Mouse (Mus musculus) gastrocnemius, adult 8-10 months (tissue): ENCODE data around the gene Eif1. TPM values are rescaled to one million over a fixed set of nuclear protein-coding genes. Genes with fewer than 3 reads are reported as not detected.
"Not testable (repeated sequence)": the region's sequence is repeated elsewhere in the genome, so short reads cannot be mapped to it uniquely, and the experiment has no call there.

ENCODE experiments used
- DNase-seq, 2 experiments: peaks; one replicate each; pipeline ENCODE4 v3.0.0; 2022; ENCODE audit warnings: low spot score in 2 of 2
- total RNA-seq, 4 experiments: library from RNA; stranded (reverse); gene quantifications; 2 replicates each; pipeline ENCODE4 v1.2.4; 2022

The Eif1 gene
- 1,000 to 10,000 TPM; 1,612 to 1,857 (median 1,692) TPM for total RNA-seq

- DNase-seq, result peak; percentile 99 to 100
Observed at GRCm38 (mm10) chr11:100319492-100320171, at the start of gene Eif1. Gene Eif1, plus strand, starts transcription at chr11:100319885.

- no peak for DNase-seq
Observed at GRCm38 (mm10) chr11:100271878-100272277, 47.8 kb upstream of the Eif1 start.

GRCm38 (mm10) chr11:100274719-100275118 is 45.0 kb upstream of the Eif1 start:
- DNase-seq, result no peak

- DNase-seq, result no peak
Observed at GRCm38 (mm10) chr11:100275466-100275865, 44.2 kb upstream of the Eif1 start.

- no peak for DNase-seq
Observed at GRCm38 (mm10) chr11:100277726-100278480, 41.8 kb upstream of the Eif1 start.

- no peak for DNase-seq
Observed at GRCm38 (mm10) chr11:100278759-100279158, 40.9 kb upstream of the Eif1 start.

GRCm38 (mm10) chr11:100281596-100282544 is 37.8 kb upstream of the Eif1 start:
- peak; percentile 61 to 65 for DNase-seq

- peak; percentile 49 to 69 for DNase-seq
Observed at GRCm38 (mm10) chr11:100282549-100282948, 37.1 kb upstream of the Eif1 start.

GRCm38 (mm10) chr11:100284988-100285387 is 34.7 kb upstream of the Eif1 start:
- DNase-seq, result no peak

GRCm38 (mm10) chr11:100287024-100287423 is 32.7 kb upstream of the Eif1 start:
- peak; percentile 34 to 57 for DNase-seq

- DNase-seq, result no peak
Observed at GRCm38 (mm10) chr11:100288942-100289341, 30.7 kb upstream of the Eif1 start.

GRCm38 (mm10) chr11:100290235-100290634 is 29.4 kb upstream of the Eif1 start:
- no peak for DNase-seq

GRCm38 (mm10) chr11:100292884-100293283 is 26.8 kb upstream of the Eif1 start:
- DNase-seq, result no peak

GRCm38 (mm10) chr11:100295308-100295707 is 24.4 kb upstream of the Eif1 start:
- DNase-seq, result peak; percentile 51 to 52

- DNase-seq, result no peak
Observed at GRCm38 (mm10) chr11:100297801-100298200, 21.9 kb upstream of the Eif1 start.

GRCm38 (mm10) chr11:100298274-100299036 is 21.2 kb upstream of the Eif1 start:
- DNase-seq, result peak; percentile 53 to 66

- no peak for DNase-seq
Observed at GRCm38 (mm10) chr11:100300293-100300692, 19.4 kb upstream of the Eif1 start.

GRCm38 (mm10) chr11:100301292-100301691 is 18.4 kb upstream of the Eif1 start:
- DNase-seq, result no peak

GRCm38 (mm10) chr11:100307900-100308299 is 11.8 kb upstream of the Eif1 start:
- no peak for DNase-seq

- DNase-seq, result not testable (repeated sequence)
Observed at GRCm38 (mm10) chr11:100308672-100309071, 11.0 kb upstream of the Eif1 start.

GRCm38 (mm10) chr11:100311656-100312055 is 8.0 kb upstream of the Eif1 start:
- no peak for DNase-seq
